Mouse (Mus musculus): ENCODE data around the gene Tmem50b. TPM values are rescaled to one million over a fixed set of nuclear protein-coding genes. Genes with fewer than 3 reads are reported as not detected.

The Tmem50b gene
- total RNA-seq, 2 experiments from 2014 or later = 92.3 to 95.0 TPM

- intact Hi-C loops (cut with DNase I) = no loop called here
- DNase-seq (ENCODE audit: extremely low spot score in 1 of 2, low spot score in 2 of 2) = peak; percentile 46 to 63
Measured at GRCm38 (mm10) chr16:91527051-91527450, 70.5 kb downstream of the Tmem50b start.

- DNase-seq (ENCODE audit: extremely low spot score in 1 of 2, low spot score in 2 of 2) = no peak
- intact Hi-C loops (cut with DNase I) = no loop called here
Measured at GRCm38 (mm10) chr16:91526274-91526673, 71.3 kb downstream of the Tmem50b start.

Small RNAs within 50 kb of the gene (microRNA-seq; reads per million reads assigned to microRNA genes)
- gene Mir6367 = not detected

Other genes with a start within 250 kb of the Tmem50b start
- gene Ifnar2, start 225.0 kb downstream of the Tmem50b start, total RNA-seq (2021) = 10 to 100 TPM; 20.9 to 22.0 TPM
- gene Gm21970, start 206.1 kb downstream of the Tmem50b start, total RNA-seq (2021) = not detected
- gene Il10rb, start 191.6 kb downstream of the Tmem50b start, total RNA-seq (2021) = 1 to 10 TPM; 7.9 to 8.9 TPM
- gene Ifnar1, start 112.6 kb downstream of the Tmem50b start, total RNA-seq (2021) = 10 to 100 TPM; 68.8 to 75.0 TPM
- 10 to 100 TPM; 74.8 to 82.0 TPM for gene Ifngr2, start 50.7 kb downstream of the Tmem50b start, total RNA-seq (2021)
- 1 to 10 TPM; 3.4 to 4.7 TPM for gene Dnajc28, start 21.2 kb upstream of the Tmem50b start, total RNA-seq (2021)
- gene Gart, start 49.2 kb upstream of the Tmem50b start, total RNA-seq (2021) = 10 to 100 TPM; 45.3 to 58.8 TPM
- gene Son, start 49.7 kb upstream of the Tmem50b start, total RNA-seq (2021) = 100 to 1,000 TPM; 211 to 212 TPM
- gene Donson, start 91.0 kb upstream of the Tmem50b start, total RNA-seq (2021) = 10 to 100 TPM; 24.9 to 28.8 TPM
- gene Cryzl1, start 131.2 kb upstream of the Tmem50b start, total RNA-seq (2021) = 10 to 100 TPM; 87.9 to 97.1 TPM
- gene Itsn1, start 131.5 kb upstream of the Tmem50b start, total RNA-seq (2021) = 100 to 1,000 TPM; 132 to 137 TPM